In the genomic region with DNA sequence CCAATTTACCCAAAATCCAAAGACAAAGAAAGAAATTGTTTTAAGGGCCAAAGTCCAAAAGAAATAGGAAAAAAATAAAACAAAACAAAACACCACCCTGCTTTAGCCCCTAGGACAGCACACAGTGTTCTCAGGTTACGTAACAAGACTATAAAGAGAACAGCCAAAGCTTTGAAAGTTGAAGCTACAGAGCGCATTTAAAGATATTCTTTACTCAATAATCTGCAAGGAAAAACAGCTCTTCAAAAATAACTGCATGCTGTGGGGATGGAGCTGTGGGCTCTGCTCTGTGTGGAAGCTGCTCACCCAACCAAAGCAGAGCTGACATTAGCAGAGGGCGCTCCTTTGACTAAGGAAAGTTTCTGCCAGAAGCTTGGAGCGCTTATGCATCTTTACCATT, we compare ENCODE assay signal across 10 mouse cellular contexts.
DNase-seq lines count a peak whose midpoint lies in the region; ATAC-seq and TF ChIP-seq lines count a peak whose summit lies in the region.
"Had no signal": no experiment of that assay in that cellular context is flagged by ENCODE, and none has a peak within 500 bp of the region (broad histone marks: within the 10 kb centered on the region; RNA-seq: fewer than 3 reads in every experiment).

No protein-coding gene starts in this region.

- no peaks in the 10 kb centered on the region for H3K27me3 ChIP-seq in forebrain, embryonic 14.5 days (replicated peaks; ENCODE audit: control insufficient read depth, insufficient read depth, low read length)
- no peaks in the 10 kb centered on the region for H3K27me3 ChIP-seq in forebrain, postnatal 0 days (ENCODE audit: insufficient read depth, low read length)
- no peaks in the 10 kb centered on the region for H3K27me3 ChIP-seq in embryonic facial prominence, embryonic 14.5 days (replicated peaks; ENCODE audit: control insufficient read depth, insufficient read depth, low read length)
- H3K27me3 ChIP-seq in liver, embryonic 12.5 days (replicated peaks), result no peaks in the 10 kb centered on the region

- H3K9ac ChIP-seq in forebrain, embryonic 14.5 days (ENCODE audit: low read length), result no peak overlapping the region
- H3K9ac ChIP-seq in forebrain, postnatal 0 days, result no peak overlapping the region
- no peak overlapping the region for H3K9ac ChIP-seq in embryonic facial prominence, embryonic 14.5 days (ENCODE audit: low read depth, low read length)
- no peak overlapping the region for H3K9ac ChIP-seq in liver, embryonic 12.5 days
- H3K9ac ChIP-seq: lung, embryonic 14.5 days had no signal

- intact Hi-C loops in left cerebral cortex, postnatal 10 days (cut with DNase I), result no loop called here

- no peaks in the 10 kb centered on the region for H3K36me3 ChIP-seq in forebrain, embryonic 14.5 days (ENCODE audit: control insufficient read depth, insufficient read depth, low read length)
- no peaks in the 10 kb centered on the region for H3K36me3 ChIP-seq in forebrain, postnatal 0 days (ENCODE audit: insufficient read depth)
- H3K36me3 ChIP-seq in embryonic facial prominence, embryonic 14.5 days (ENCODE audit: control insufficient read depth, insufficient read depth, low read length), result 0 out of 2 replicates have a peak, but pooled peaks cover 4% of the 10 kb centered on the region
- peaks cover 21% of the 10 kb centered on the region for H3K36me3 ChIP-seq in liver, embryonic 12.5 days

- peak; percentile 1 for DNase-seq in forebrain, embryonic 14.5 days (ENCODE audit: low spot score)
- no peak for DNase-seq in forebrain, postnatal 0 days
- DNase-seq in left cerebral cortex, adult 11 months (ENCODE audit: low spot score), result peak; percentile 61
- no peak for DNase-seq in left cerebral cortex, postnatal 10 days (ENCODE audit: extremely low spot score in 1 of 2, low spot score in 2 of 2)
- peak; percentile 61 for DNase-seq in embryonic facial prominence, embryonic 14.5 days (ENCODE audit: low spot score)
- no peak for DNase-seq in yolk sac, embryonic 10.5 days (ENCODE audit: low spot score)
- DNase-seq in gastrocnemius, postnatal 4 days (ENCODE audit: low spot score in 2 of 2), result no peak
- DNase-seq: cerebellum, postnatal 14 days; lung, embryonic 14.5 days had no signal

- TF ChIP-seq CTCF in forebrain, postnatal 0 days (IDR thresholded peaks at IDR 0.05; ENCODE audit: low read depth), result no peak

- no peaks in the 10 kb centered on the region for H3K9me3 ChIP-seq in forebrain, embryonic 14.5 days (replicated peaks; ENCODE audit: control insufficient read depth, low read length)
- no peaks in the 10 kb centered on the region for H3K9me3 ChIP-seq in forebrain, postnatal 0 days (ENCODE audit: low read length)
- no peaks in the 10 kb centered on the region for H3K9me3 ChIP-seq in embryonic facial prominence, embryonic 14.5 days (ENCODE audit: control insufficient read depth, low read length)
- no peaks in the 10 kb centered on the region for H3K9me3 ChIP-seq in liver, embryonic 12.5 days (replicated peaks)

- ATAC-seq in forebrain, embryonic 14.5 days, result no peak
- ATAC-seq in forebrain, postnatal 0 days, result no peak
- no peak; the same call in 1 of the 2 replicates for ATAC-seq in embryonic facial prominence, embryonic 14.5 days (ENCODE audit: low read depth)
- ATAC-seq in liver, embryonic 12.5 days, result no peak

- H3K27ac ChIP-seq in forebrain, embryonic 14.5 days (ENCODE audit: low read depth, low read length), result no peak overlapping the region
- H3K27ac ChIP-seq in forebrain, postnatal 0 days (ENCODE audit: low read depth, low read length), result no peak overlapping the region; the same call in 1 of the 2 replicates
- peak overlapping the region; percentile 61; the same call in 1 of the 2 replicates for H3K27ac ChIP-seq in embryonic facial prominence, embryonic 14.5 days (replicated peaks; ENCODE audit: low read depth, low read length)
- peak overlapping the region; percentile 49; the same call in 1 of the 2 replicates for H3K27ac ChIP-seq in liver, embryonic 12.5 days

- 34% methylated on average over 4 of the region's 4 CpGs for WGBS in forebrain, embryonic 14.5 days
- 41% methylated on average over 4 of the region's 4 CpGs for WGBS in forebrain, postnatal 0 days
- 41% methylated on average over 4 of the region's 4 CpGs for WGBS in embryonic facial prominence, embryonic 14.5 days
- WGBS in liver, embryonic 12.5 days (ENCODE audit: insufficient replicate concordance), result 87% methylated on average over 4 of the region's 4 CpGs

- H3K4me1 ChIP-seq in forebrain, embryonic 14.5 days (ENCODE audit: control insufficient read depth, insufficient read depth, low read length), result no peaks in the 10 kb centered on the region
- H3K4me1 ChIP-seq in forebrain, postnatal 0 days (ENCODE audit: insufficient read depth), result no peaks in the 10 kb centered on the region
- peaks cover 11% of the 10 kb centered on the region for H3K4me1 ChIP-seq in embryonic facial prominence, embryonic 14.5 days (ENCODE audit: control insufficient read depth, insufficient read depth, low read length)
- H3K4me1 ChIP-seq in liver, embryonic 12.5 days, result peaks cover 83% of the 10 kb centered on the region

- no peak overlapping the region for H3K4me3 ChIP-seq in forebrain, embryonic 14.5 days (ENCODE audit: low read depth, low read length)
- H3K4me3 ChIP-seq in forebrain, postnatal 0 days (ENCODE audit: low read depth, low read length), result no peak overlapping the region
- H3K4me3 ChIP-seq in embryonic facial prominence, embryonic 14.5 days (ENCODE audit: low read depth, low read length), result no peak overlapping the region
- no peak overlapping the region for H3K4me3 ChIP-seq in liver, embryonic 12.5 days

- H3K4me2 ChIP-seq in forebrain, embryonic 14.5 days (ENCODE audit: low read length), result no peak overlapping the region
- no peak overlapping the region for H3K4me2 ChIP-seq in forebrain, postnatal 0 days (ENCODE audit: low read depth)
- H3K4me2 ChIP-seq in embryonic facial prominence, embryonic 14.5 days (ENCODE audit: low read depth, low read length), result no peak overlapping the region
- H3K4me2 ChIP-seq in liver, embryonic 12.5 days, result no peak overlapping the region
- H3K4me2 ChIP-seq: lung, embryonic 14.5 days had no signal

Comparison
In these comparisons a context has a peak if more than half of its experiments do, and no peak if none do; other contexts are left out.
1. DNase-seq: peak in forebrain, embryonic 14.5 days (single experiment), left cerebral cortex, adult 11 months (single experiment) and embryonic facial prominence, embryonic 14.5 days (single experiment); none in forebrain, postnatal 0 days (single experiment), left cerebral cortex, postnatal 10 days (0 of 2), yolk sac, embryonic 10.5 days (single experiment) and gastrocnemius, postnatal 4 days (0 of 2).
2. H3K27ac ChIP-seq: peak in embryonic facial prominence, embryonic 14.5 days (single experiment) and liver, embryonic 12.5 days (single experiment); none in forebrain, embryonic 14.5 days (single experiment) and forebrain, postnatal 0 days (single experiment).